Mouse (Mus musculus): ENCODE data around the gene Pak1ip1.
A peak's percentile ranks its signal among the peaks of the same experiment; 100 is the strongest.

The Pak1ip1 gene

DNA sequence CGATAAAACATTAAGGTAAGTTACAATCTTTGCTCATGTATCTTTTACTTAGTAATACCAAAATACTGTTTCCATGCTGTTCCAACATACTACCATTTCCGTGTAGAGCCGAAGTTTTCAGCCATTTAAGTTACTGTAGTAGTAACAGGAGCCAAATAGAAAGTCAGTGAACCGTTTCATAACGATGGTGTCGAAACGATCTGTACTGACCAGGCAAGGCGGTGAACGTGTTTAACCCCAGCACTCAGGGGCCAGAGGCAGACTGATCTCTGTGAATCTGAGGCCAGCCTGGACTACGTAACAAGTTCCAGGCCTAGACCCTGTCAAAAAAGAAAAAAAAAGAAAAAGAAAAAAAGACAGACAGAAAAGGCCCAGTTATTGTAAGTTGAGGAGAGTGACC lies 7.4 kb downstream of the Pak1ip1 start:
- DNase-seq: no peak

DNA sequence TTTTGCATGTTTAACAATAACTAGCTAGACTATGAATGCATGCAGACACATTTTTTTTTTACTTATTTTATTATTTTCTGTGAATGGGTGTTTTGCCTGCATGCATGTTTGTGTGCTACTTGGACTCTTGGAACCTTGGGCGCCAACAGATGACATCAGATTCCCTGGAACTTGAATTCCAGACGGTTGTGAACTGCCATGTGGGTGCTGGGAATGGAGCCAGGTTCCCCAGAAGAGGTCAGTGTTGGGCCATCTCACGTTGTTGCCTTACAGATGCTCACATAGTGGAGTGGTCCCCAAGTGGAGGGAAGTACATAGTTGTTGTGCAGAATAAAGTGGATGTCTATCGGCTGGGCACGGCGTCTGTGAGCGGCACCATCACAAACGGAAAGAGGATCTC lies 8.1 kb downstream of the Pak1ip1 start:
- no peak for DNase-seq

DNA sequence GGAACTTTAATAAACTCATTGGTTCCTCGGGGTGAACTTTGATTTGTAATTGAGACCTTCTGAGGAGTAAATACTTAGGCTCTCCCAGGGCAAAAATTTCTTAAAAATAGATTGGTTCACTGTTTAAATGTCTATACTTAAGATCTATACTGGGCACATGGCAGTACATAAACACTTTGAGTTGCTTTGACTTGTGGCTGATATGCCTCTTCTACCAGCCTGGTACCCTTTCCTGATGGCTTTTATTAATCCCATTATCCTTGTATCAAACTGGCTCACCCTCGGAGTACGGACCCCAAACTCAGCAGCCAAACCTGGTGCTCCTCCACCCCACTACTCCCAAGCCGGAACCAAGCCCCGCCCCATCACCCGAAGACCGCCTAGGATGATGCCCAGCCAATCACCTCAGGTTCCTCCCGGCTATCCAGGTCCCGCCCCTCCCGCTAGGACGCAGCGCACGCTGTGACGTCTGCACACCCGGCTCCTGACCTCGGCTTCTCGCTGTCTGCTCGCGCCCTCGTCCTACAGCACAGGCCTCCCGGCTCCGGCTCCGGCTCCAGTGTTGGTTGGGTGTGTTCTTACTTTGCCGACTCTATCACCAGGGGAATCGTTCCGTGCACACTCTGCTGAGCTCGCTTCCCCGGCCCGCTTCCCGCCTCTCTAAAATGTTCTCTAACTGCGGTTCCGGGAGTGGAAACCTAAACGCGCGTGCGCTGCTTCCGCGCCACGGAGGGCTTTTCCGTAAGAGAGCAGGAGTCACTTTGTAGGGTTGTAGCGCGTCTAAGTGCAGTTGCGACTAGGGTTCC lies 15.2 kb downstream of the Pak1ip1 start, which contains the start of gene Tmem14c:
Gene Tmem14c, plus strand, starts transcription at position 464 of the 806 bp plus-strand sequence.
- peak; percentile 95 for DNase-seq

- DNase-seq: peak; percentile 24
Observed at GRCm38 (mm10) chr13:41016797-41017405, 16.1 kb downstream of the Pak1ip1 start.

DNA sequence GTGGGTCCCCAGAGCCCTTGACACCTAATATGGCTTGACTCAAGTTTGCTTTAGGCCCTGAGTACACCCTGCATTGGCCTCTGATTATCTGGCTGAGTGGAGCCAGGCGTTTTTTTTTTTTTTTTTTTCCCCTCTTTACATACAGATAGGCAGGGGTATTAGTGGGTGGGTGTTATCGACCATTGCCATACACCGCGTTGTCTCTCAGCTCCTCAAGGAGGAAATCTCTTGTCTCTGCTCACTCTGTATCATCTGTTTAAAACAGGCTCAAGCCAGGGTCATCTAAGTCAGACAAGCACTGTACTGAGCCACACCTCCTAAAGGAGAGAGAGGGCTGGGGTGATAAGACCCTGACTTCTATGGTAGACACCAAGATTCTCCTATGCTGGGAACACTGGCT lies 17.0 kb downstream of the Pak1ip1 start:
- DNase-seq: no peak

DNA sequence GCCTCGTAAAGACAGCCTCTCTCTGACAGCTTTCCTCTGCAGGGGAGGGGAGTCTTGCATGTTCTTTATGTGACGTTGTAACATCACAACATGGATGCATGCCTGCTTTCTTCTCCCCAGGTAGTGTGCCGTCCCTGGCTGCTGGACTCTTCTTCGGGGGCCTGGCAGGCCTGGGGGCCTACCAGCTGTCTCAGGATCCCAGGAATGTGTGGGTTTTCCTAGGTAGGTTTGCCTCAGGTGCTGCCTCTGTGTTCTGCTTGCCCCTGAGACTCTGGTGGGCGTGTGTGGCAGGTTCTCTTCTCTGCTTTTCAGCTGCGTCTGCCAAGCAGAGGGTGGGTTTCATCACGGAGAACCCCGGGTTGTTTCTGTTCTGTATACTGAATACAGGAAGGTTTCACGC lies 17.4 kb downstream of the Pak1ip1 start:
- DNase-seq: no peak

- DNase-seq: no peak
Observed at GRCm38 (mm10) chr13:41018756-41019591, 18.2 kb downstream of the Pak1ip1 start.

DNA sequence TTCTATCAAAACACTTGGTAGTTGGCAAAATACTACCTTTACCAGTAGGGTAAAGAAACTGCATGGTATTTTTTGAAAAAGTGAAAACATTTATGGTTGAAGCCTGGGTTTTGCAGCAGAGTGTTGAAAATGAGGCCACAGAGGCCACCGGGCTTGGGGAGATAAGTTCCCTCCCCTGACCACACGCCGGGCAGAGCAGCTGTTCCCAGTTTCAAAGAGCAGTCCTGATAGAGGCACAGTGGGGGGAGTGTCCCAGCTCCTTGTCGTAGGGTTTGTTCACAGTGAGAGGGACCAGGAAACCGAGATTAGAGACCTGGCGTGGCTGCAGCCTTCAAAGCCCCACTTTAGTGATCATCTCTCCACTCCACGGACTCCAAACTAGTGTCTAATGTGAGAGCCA lies 19.7 kb downstream of the Pak1ip1 start:
- no peak for DNase-seq

DNA sequence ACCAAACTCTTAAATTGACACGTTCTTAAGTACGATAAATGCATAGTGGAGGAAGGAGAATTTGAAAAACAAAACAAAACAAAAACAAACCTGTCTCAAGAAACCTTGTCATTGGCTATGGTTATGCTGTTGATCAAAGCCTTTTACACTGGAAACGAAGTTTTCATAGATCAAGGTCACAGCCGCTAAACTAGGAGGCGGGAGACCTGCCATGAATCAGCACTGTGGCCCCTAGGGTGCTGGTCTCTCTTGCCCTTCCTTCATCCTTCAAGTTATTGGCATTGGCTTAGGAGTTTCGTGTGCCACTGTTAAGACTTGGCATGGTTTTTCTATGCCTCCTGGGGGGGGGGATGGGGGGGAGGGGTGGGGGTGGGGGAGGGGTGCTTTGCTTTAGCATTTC lies 20.8 kb downstream of the Pak1ip1 start:
- no peak for DNase-seq

- DNase-seq: no peak
Observed at GRCm38 (mm10) chr13:41022099-41022498, 21.3 kb downstream of the Pak1ip1 start.

- no peak for DNase-seq
Observed at GRCm38 (mm10) chr13:41030098-41030497, 29.3 kb downstream of the Pak1ip1 start.

GRCm38 (mm10) chr13:41042511-41042910 lies 41.7 kb downstream of the Pak1ip1 start:
- no peak for DNase-seq

GRCm38 (mm10) chr13:41045901-41046300 lies 45.1 kb downstream of the Pak1ip1 start:
- DNase-seq: no peak

GRCm38 (mm10) chr13:41047280-41047679 lies 46.5 kb downstream of the Pak1ip1 start:
- no peak for DNase-seq

DNA sequence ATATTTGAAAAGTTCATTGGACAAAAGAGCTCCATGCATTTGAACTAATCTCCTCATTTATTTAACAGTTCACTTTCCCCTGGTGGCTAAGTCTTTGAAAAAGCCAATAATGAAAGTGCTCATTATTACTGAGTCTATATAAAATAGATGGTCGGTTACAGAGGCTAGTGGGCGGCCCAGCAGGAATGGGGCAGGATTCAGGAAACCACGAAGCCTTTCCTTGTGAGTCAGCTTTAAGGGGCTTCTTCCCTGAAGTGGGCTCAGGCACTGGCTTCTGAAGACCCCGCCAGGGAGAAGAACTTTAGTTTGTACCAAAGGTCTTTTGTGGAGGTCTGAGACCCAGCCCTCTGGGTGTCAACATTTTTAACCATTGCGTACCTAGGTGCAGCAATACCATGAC lies 51.1 kb downstream of the Pak1ip1 start:
- DNase-seq: no peak
